Mouse (Mus musculus): ENCODE results near the gene Ptpn13.

GRCm38 (mm10) chr5:103617191-103617590 lies 192.2 kb downstream of the Ptpn13 start:
- TF ChIP-seq CTCF (IDR thresholded peaks at IDR 0.05; ENCODE audit: borderline replicate concordance, control insufficient read depth, extremely low read depth, insufficient read depth, low read length, poor library complexity) = no peak
- TF ChIP-seq POLR2A (IDR thresholded peaks at IDR 0.05; ENCODE audit: control insufficient read depth, extremely low read depth, insufficient read depth, low read length, poor library complexity) = no peak

All from thymus, adult 2 months (tissue).